Mouse (Mus musculus) limb, embryonic 14.5 days (tissue): ENCODE measurements around the gene Fam117a. TPM values are rescaled to one million over a fixed set of nuclear protein-coding genes. Genes with fewer than 3 reads are reported as not detected.

Experiments
- ATAC-seq: fragments of 200-750 bp; cut with Nextera tagmentation; 2 replicates; pipeline ENCODE4 v1.8.0; 2017; ENCODE audit warnings: low read depth, moderate number of reproducible peaks, moderate TSS enrichment; ENCODE audit not compliant: low FRiP score
- DNase-seq: peaks from one replicate; pipeline ENCODE4 v3.0.0-alpha.2; 2015; ENCODE audit warnings: low spot score
- H3K27ac ChIP-seq: fragments of 300-500 bp; sonication (generic); replicated peaks from 2 replicates; pipeline ENCODE4 v1.5.1; 2014; ENCODE audit warnings: low read depth, mild to moderate bottlenecking, low read length, moderate library complexity, mixed read lengths
- H3K27me3 ChIP-seq: fragments of 300-500 bp; sonication (generic); 2 replicates; pipeline ENCODE4 v1.6.1; 2014; ENCODE audit warnings: low read length, mixed read lengths; ENCODE audit not compliant: control insufficient read depth, insufficient read depth
- H3K36me3 ChIP-seq: fragments of 300-500 bp; sonication (generic); 2 replicates; pipeline ENCODE4 v1.6.1; 2014; ENCODE audit warnings: mild to moderate bottlenecking, low read length, moderate library complexity, mixed read lengths; ENCODE audit not compliant: control insufficient read depth, insufficient read depth
- H3K4me1 ChIP-seq: fragments of 300-500 bp; sonication (generic); 2 replicates; pipeline ENCODE4 v1.6.1; 2014; ENCODE audit warnings: antibody characterized with exemption, low read length, mixed read lengths; ENCODE audit not compliant: control insufficient read depth, insufficient read depth
- H3K4me2 ChIP-seq: fragments of 300-500 bp; sonication (generic); replicated peaks from 2 replicates; pipeline ENCODE4 v1.6.1; 2014; ENCODE audit warnings: low read depth, mild to moderate bottlenecking, low read length, moderate library complexity; ENCODE audit not compliant: severe bottlenecking
- H3K4me3 ChIP-seq: fragments of 300-500 bp; sonication (generic); replicated peaks from 2 replicates; pipeline ENCODE4 v1.5.1; 2014; ENCODE audit warnings: low read length
- H3K9ac ChIP-seq: fragments of 300-500 bp; sonication (generic); 2 replicates; pipeline ENCODE4 v1.6.1; 2014; ENCODE audit warnings: mild to moderate bottlenecking, low read depth, low read length, moderate library complexity; ENCODE audit not compliant: severe bottlenecking
- H3K9me3 ChIP-seq: fragments of 300-500 bp; sonication (generic); 2 replicates; pipeline ENCODE4 v1.6.1; 2016; ENCODE audit warnings: low read length; ENCODE audit not compliant: control insufficient read depth
- POLR2A ChIP-seq: fragments of 200-500 bp; IDR thresholded peaks from 2 replicates; pipeline ENCODE4 v1.8.0; 2012; ENCODE audit warnings: inconsistent platforms, mild to moderate bottlenecking, moderate library complexity, borderline replicate concordance; ENCODE audit not compliant: insufficient read depth, insufficient read length; ENCODE audit errors: extremely low read depth
- WGBS: fragments of 180-500 bp; shearing (Covaris S2); extraction: QIAGEN DNeasy Blood & Tissue Kit; methylation state at CpG from one replicate; pipeline ENCODE4 v1.1.7; 2014; 5-methylcytosine and 5-hydroxymethylcytosine counted together
- polyA plus RNA-seq, 2 experiments: library from polyadenylated mRNA; depleted of rRNA in 1 of 2; stranded (reverse) in 1 of 2; unstranded in 1 of 2; fragments of >200 nt; fragmentation: Nextera tagmentation in 1 of 2; extraction: Ambion mirVana in 1 of 2; gene quantifications; 2 replicates each; pipeline versions ENCODE4 v1.2.1 to v1.2.3; 2012 to 2014

Fam117a gene
- polyA plus RNA-seq, 2 experiments = 19.3 to 48.3 TPM

DNA sequence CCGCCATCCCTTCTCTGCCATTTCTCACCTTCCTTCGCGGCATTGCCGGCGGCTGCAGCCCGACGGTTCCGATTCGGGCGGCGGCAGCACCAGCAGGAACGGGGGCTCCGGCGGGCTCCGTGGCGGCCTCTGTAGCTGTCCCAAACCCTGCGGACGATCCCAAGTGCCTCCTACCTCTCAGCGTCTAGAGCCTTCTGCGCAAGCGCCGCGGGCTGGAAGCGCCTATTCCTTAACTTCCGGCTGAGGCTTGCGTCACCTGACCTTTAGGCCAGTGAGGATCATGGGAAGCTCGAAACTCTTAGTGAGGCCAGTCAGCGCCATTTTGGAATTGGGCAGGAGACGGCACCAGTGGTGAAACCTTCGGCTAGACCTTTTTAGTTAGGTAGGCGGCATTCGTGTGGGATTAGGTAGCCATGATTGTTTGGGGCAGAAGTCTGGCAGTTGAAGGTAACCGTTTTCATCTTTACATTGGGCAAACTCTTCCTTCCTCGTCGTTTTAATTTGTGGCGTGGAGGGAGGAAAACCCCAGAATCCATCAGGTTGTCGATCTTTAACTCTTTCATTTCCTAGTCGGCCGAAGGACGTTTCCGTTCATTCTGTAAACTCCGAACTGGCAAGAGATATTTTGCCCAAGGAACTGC, 26.7 kb upstream of the Fam117a start, which contains the start of gene Kat7:
Kat7 (minus strand) TSS at position 240 of the 641 bp plus-strand sequence.
- Histone ChIP-seq H3K4me3 (peak within 1 kb of the TSS; percentile 95), H3K9me3 (no peaks in the 10 kb centered on the region), H3K4me2 (peak within 1 kb of the TSS; percentile 67), H3K9ac (peak within 1 kb of the TSS; percentile 89), H3K27ac (peak within 1 kb of the TSS; percentile 91), H3K36me3 (peaks cover 11% of the 10 kb centered on the region), H3K27me3 (no peaks in the 10 kb centered on the region), H3K4me1 (peaks cover 11% of the 10 kb centered on the region)
- TF ChIP-seq POLR2A = peak; percentile 60; the same call in 1 of the 2 replicates
- DNase-seq = peak; percentile 99
- under 1% methylated on average over 42 of the region's 42 CpGs for WGBS
- ATAC-seq = peak; percentile 92

DNA sequence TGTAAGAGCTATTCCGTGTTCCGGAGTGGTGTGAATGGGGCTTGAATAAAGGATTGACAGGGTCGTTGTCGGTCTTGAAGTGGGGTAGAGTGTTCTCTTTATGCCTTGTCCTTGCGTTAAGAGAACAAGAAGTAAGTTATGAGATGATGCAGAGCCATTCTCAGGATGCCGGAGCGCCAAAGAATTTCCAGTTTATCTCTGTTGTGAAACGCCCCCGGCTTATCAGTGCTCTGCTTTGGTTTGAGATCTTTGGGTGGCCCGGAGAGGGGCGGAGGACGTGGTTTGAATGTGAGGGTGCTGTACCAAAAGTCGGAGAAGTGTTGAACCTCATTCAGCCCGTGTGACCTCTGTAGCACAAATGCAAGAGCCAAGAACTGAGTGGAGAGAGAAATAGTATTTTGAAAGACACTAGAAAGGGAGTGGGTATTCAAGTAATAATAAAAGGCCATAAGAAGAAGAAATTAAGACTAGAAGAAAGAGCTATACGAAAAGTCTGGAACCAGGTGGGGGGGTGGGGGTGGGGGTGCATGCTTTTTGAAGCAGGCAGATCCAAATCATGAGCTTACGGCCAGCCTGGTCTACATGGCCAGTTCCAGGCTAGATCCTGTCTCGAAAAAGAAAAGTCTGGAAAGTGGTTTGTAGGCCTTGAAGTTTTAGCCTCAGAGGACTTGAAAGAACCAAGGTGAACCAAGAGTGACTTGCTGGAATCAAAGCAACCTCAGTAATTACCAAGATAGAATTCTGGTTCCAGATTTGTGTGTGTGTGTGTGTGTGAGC, 26.0 kb upstream of the Fam117a start:
- Histone ChIP-seq H3K27ac (peak overlapping the region; percentile 77), H3K4me2 (peak overlapping the region; percentile 47), H3K9me3 (no peaks in the 10 kb centered on the region), H3K27me3 (no peaks in the 10 kb centered on the region), H3K36me3 (peaks cover 7% of the 10 kb centered on the region), H3K4me3 (peak overlapping the region; percentile 95), H3K4me1 (peaks cover 11% of the 10 kb centered on the region), H3K9ac (peak overlapping the region; percentile 59)
- 5% methylated on average over 17 of the region's 17 CpGs for WGBS
- no peak for ATAC-seq
- no peak for TF ChIP-seq POLR2A
- peak; percentile 17 for DNase-seq

DNA sequence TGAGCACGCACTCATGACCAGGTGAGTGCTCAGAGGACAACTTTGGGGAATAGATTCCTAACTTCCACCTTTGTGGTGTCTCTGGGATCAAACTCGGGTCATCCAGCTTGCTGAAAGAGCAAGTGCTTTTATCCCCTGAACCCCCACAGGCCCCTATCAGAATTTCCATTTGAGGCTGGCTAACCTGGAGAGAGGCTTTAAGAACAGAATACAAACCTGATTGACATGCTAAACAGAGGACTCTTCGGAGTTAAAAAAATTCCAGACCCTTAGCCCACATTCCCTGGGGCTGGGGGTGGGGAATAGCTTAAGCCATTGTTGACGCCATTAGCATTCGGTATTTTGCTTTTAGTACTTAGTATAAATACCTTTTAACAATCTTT, 25.4 kb upstream of the Fam117a start:
- Histone ChIP-seq H3K4me1 (peaks cover 11% of the 10 kb centered on the region), H3K9me3 (no peaks in the 10 kb centered on the region), H3K4me3 (peak overlapping the region; percentile 95; the same call in 1 of the 2 replicates), H3K27ac (no peak overlapping the region), H3K36me3 (peaks cover 2% of the 10 kb centered on the region), H3K27me3 (no peaks in the 10 kb centered on the region), H3K4me2 (peak overlapping the region; percentile 47), H3K9ac (peak overlapping the region; percentile 59; the same call in 1 of the 2 replicates)
- no peak for TF ChIP-seq POLR2A
- ATAC-seq (no peak), DNase-seq (no peak)
- 32% methylated on average over 5 of the region's 5 CpGs for WGBS

DNA sequence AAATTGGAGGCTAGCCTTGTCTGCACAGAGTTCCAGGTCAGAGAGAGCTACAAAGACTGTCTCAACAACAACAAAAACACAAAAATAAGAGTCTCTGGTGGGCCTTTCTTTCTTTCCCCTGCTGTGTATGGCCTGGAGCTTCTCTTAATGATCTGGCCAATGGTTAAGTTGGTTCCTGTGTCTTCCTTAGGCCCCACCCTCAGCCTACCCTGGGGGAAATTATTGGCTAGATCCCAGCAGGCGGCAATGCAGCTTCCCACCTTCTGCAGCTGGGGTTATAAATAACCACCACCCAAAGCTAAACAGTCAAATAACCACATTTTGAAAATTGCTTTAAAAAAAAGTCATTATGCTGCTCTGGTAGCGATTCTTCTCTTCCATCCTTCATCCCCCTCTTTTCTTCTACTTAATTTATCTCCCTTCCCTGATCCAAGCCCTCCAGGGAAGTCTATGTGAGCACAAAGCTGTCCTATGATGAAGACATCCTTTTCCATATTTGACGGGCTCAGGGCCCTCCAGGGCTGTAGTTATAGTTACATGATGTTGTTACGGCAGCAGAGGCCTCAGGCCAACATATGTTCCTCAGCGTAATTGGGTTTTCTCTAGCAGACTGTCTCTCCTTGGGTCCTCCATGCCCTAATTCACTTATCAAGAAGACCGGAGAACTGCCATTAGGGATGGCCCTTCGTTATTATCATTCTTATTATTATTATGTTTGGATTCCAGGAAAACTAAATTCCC, 21.4 kb upstream of the Fam117a start:
- ATAC-seq = no peak

DNA sequence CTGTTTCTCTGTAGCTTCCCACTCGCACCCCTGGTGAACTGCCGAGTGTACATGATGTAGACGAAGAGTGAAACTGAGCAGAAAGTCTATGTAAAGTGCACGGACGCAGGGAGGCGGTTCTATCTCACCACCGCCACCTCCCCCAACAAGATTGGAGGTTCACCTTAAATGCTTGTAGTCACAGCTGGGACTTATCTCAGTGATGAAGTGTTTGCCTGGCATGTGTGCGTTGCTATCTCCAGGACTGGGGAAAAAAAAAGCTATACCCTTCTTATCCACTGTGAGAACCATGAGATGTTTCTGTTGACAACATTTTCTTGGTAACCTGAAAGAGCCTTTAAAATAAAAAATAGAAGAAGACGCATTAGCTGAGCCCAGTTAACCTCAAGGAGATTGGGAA, 18.7 kb upstream of the Fam117a start:
- no peak for TF ChIP-seq POLR2A
- Histone ChIP-seq H3K9ac (no peak overlapping the region), H3K4me1 (no peaks in the 10 kb centered on the region), H3K4me3 (no peak overlapping the region), H3K36me3 (no peaks in the 10 kb centered on the region), H3K9me3 (no peaks in the 10 kb centered on the region), H3K4me2 (no peak overlapping the region), H3K27me3 (no peaks in the 10 kb centered on the region), H3K27ac (no peak overlapping the region)
- DNase-seq (no peak), ATAC-seq (no peak)
- WGBS = 84% methylated on average over 9 of the region's 9 CpGs

More for the DNA sequence above, 21.4 kb upstream of the Fam117a start:
- DNase-seq = no peak
- Histone ChIP-seq H3K9me3 (no peaks in the 10 kb centered on the region), H3K4me1 (peaks cover 8% of the 10 kb centered on the region), H3K27ac (no peak overlapping the region), H3K27me3 (no peaks in the 10 kb centered on the region), H3K4me2 (no peak overlapping the region), H3K9ac (no peak overlapping the region), H3K4me3 (no peak overlapping the region), H3K36me3 (no peaks in the 10 kb centered on the region)
- no peak for TF ChIP-seq POLR2A
- WGBS = 62% methylated on average over 7 of the region's 7 CpGs
